Mouse (Mus musculus): ENCODE data around the gene Ube2q2. TPM values are rescaled to one million over a fixed set of nuclear protein-coding genes. Genes with fewer than 3 reads are reported as not detected.

The Ube2q2 gene
- total RNA-seq, 1 experiment from 2014 or later = 37.0 TPM

GRCm38 (mm10) chr9:55152935-55153334, 4.3 kb downstream of the Ube2q2 start:
- no peak for ATAC-seq (ENCODE audit: extremely low read depth, insufficient number of reproducible peaks, low FRiP score, poor library complexity, severe bottlenecking)

- ATAC-seq (ENCODE audit: extremely low read depth, insufficient number of reproducible peaks, low FRiP score, poor library complexity, severe bottlenecking) = no peak
Measured at GRCm38 (mm10) chr9:55170655-55171412, 22.2 kb downstream of the Ube2q2 start.

GRCm38 (mm10) chr9:55172195-55172685, 23.6 kb downstream of the Ube2q2 start:
- ATAC-seq (ENCODE audit: extremely low read depth, insufficient number of reproducible peaks, low FRiP score, poor library complexity, severe bottlenecking) = no peak

- ATAC-seq (ENCODE audit: extremely low read depth, insufficient number of reproducible peaks, low FRiP score, poor library complexity, severe bottlenecking) = no peak
Measured at GRCm38 (mm10) chr9:55174235-55174634, 25.6 kb downstream of the Ube2q2 start.

- no peak for ATAC-seq (ENCODE audit: extremely low read depth, insufficient number of reproducible peaks, low FRiP score, poor library complexity, severe bottlenecking)
Measured at GRCm38 (mm10) chr9:55195876-55196275, 47.2 kb downstream of the Ube2q2 start.

GRCm38 (mm10) chr9:55198260-55198659, 49.6 kb downstream of the Ube2q2 start:
- no peak for ATAC-seq (ENCODE audit: extremely low read depth, insufficient number of reproducible peaks, low FRiP score, poor library complexity, severe bottlenecking)

- ATAC-seq (ENCODE audit: extremely low read depth, insufficient number of reproducible peaks, low FRiP score, poor library complexity, severe bottlenecking) = no peak
Measured at GRCm38 (mm10) chr9:55199348-55199747, 50.7 kb downstream of the Ube2q2 start.

GRCm38 (mm10) chr9:55208458-55208789, 59.8 kb downstream of the Ube2q2 start:
- no peak for ATAC-seq (ENCODE audit: extremely low read depth, insufficient number of reproducible peaks, low FRiP score, poor library complexity, severe bottlenecking)

GRCm38 (mm10) chr9:55208790-55209481, 60.3 kb downstream of the Ube2q2 start, which contains the start of gene Fbxo22:
Gene Fbxo22, plus strand, starts transcription at chr9:55208925.
- peak; percentile 83 for ATAC-seq (ENCODE audit: extremely low read depth, insufficient number of reproducible peaks, low FRiP score, poor library complexity, severe bottlenecking)

GRCm38 (mm10) chr9:55211611-55212010, 63.0 kb downstream of the Ube2q2 start:
- no peak for ATAC-seq (ENCODE audit: extremely low read depth, insufficient number of reproducible peaks, low FRiP score, poor library complexity, severe bottlenecking)

GRCm38 (mm10) chr9:55213396-55213795, 64.7 kb downstream of the Ube2q2 start:
- no peak for ATAC-seq (ENCODE audit: extremely low read depth, insufficient number of reproducible peaks, low FRiP score, poor library complexity, severe bottlenecking)

GRCm38 (mm10) chr9:55215056-55215455, 66.4 kb downstream of the Ube2q2 start:
- ATAC-seq (ENCODE audit: extremely low read depth, insufficient number of reproducible peaks, low FRiP score, poor library complexity, severe bottlenecking) = no peak

- no peak for ATAC-seq (ENCODE audit: extremely low read depth, insufficient number of reproducible peaks, low FRiP score, poor library complexity, severe bottlenecking)
Measured at GRCm38 (mm10) chr9:55215648-55216047, 67.0 kb downstream of the Ube2q2 start.

GRCm38 (mm10) chr9:55216078-55216477, 67.4 kb downstream of the Ube2q2 start:
- no peak for ATAC-seq (ENCODE audit: extremely low read depth, insufficient number of reproducible peaks, low FRiP score, poor library complexity, severe bottlenecking)

GRCm38 (mm10) chr9:55217381-55217780, 68.7 kb downstream of the Ube2q2 start:
- no peak for ATAC-seq (ENCODE audit: extremely low read depth, insufficient number of reproducible peaks, low FRiP score, poor library complexity, severe bottlenecking)

GRCm38 (mm10) chr9:55225165-55225737, 76.6 kb downstream of the Ube2q2 start:
- ATAC-seq (ENCODE audit: extremely low read depth, insufficient number of reproducible peaks, low FRiP score, poor library complexity, severe bottlenecking) = no peak

GRCm38 (mm10) chr9:55226251-55226650, 77.6 kb downstream of the Ube2q2 start:
- ATAC-seq (ENCODE audit: extremely low read depth, insufficient number of reproducible peaks, low FRiP score, poor library complexity, severe bottlenecking) = no peak

GRCm38 (mm10) chr9:55228149-55228548, 79.5 kb downstream of the Ube2q2 start:
- ATAC-seq (ENCODE audit: extremely low read depth, insufficient number of reproducible peaks, low FRiP score, poor library complexity, severe bottlenecking) = no peak

- ATAC-seq (ENCODE audit: extremely low read depth, insufficient number of reproducible peaks, low FRiP score, poor library complexity, severe bottlenecking) = no peak
Measured at GRCm38 (mm10) chr9:55229010-55229409, 80.4 kb downstream of the Ube2q2 start.

GRCm38 (mm10) chr9:55231544-55231943, 82.9 kb downstream of the Ube2q2 start:
- no peak for ATAC-seq (ENCODE audit: extremely low read depth, insufficient number of reproducible peaks, low FRiP score, poor library complexity, severe bottlenecking)

Measured in neutrophil, adult 5-6 weeks (primary cell).